Mouse (Mus musculus) heart, postnatal 0 days (tissue): ENCODE data around the gene Ppme1. TPM values are rescaled to one million over a fixed set of nuclear protein-coding genes. Genes with fewer than 3 reads are reported as not detected.
A peak's percentile ranks its signal among the peaks of the same experiment; 100 is the strongest.

Experiments used
- ATAC-seq: fragments of 200-750 bp; cut with Nextera tagmentation; 2 replicates; pipeline ENCODE4 v1.8.0; 2017; ENCODE audit warnings: low read depth, moderate number of reproducible peaks, moderate library complexity; ENCODE audit not compliant: insufficient read depth
- DNase-seq: peaks from one replicate; pipeline ENCODE4 v3.0.0-alpha.2; 2016; ENCODE audit warnings: low spot score
- H3K27ac ChIP-seq: fragments of 300-500 bp; sonication (generic); 2 replicates; pipeline ENCODE4 v1.5.1; 2014; ENCODE audit warnings: low read depth, mild to moderate bottlenecking
- H3K27me3 ChIP-seq: fragments of 300-500 bp; sonication (generic); 2 replicates; pipeline ENCODE4 v1.6.1; 2014; ENCODE audit warnings: low read length, mixed read lengths; ENCODE audit not compliant: control insufficient read depth, insufficient read depth
- H3K36me3 ChIP-seq: fragments of 300-500 bp; sonication (generic); replicated peaks from 2 replicates; pipeline ENCODE4 v1.6.1; 2014; ENCODE audit warnings: low read length, mixed read lengths; ENCODE audit not compliant: control insufficient read depth, insufficient read depth
- H3K4me1 ChIP-seq: fragments of 300-500 bp; sonication (generic); 2 replicates; pipeline ENCODE4 v1.6.1; 2014; ENCODE audit warnings: antibody characterized with exemption; ENCODE audit not compliant: control insufficient read depth, insufficient read depth
- H3K4me2 ChIP-seq: fragments of 300-500 bp; sonication (generic); 2 replicates; pipeline ENCODE4 v1.6.1; 2014; ENCODE audit warnings: low read depth, mild to moderate bottlenecking, low read length, moderate library complexity
- H3K4me3 ChIP-seq: fragments of 300-500 bp; sonication (generic); 2 replicates; pipeline ENCODE4 v1.5.1; 2014; ENCODE audit warnings: low read depth, low read length
- H3K9ac ChIP-seq: fragments of 300-500 bp; sonication (generic); replicated peaks from 2 replicates; pipeline ENCODE4 v1.6.1; 2014; ENCODE audit warnings: low read depth, low read length, mixed read lengths
- H3K9me3 ChIP-seq: fragments of 300-500 bp; sonication (generic); replicated peaks from 2 replicates; pipeline ENCODE4 v1.6.1; 2016; ENCODE audit warnings: low read length; ENCODE audit not compliant: control insufficient read depth
- CTCF ChIP-seq: IDR thresholded peaks from 2 replicates; pipeline ENCODE4 v1.5.1; 2016; ENCODE audit warnings: antibody characterized with exemption, control low read depth, low read depth
- EP300 ChIP-seq: IDR thresholded peaks from 2 replicates; pipeline ENCODE4 v1.6.1; 2016; ENCODE audit warnings: antibody characterized with exemption, low read depth
- WGBS: fragments of 180-500 bp; shearing (Covaris S2); extraction: QIAGEN DNeasy Blood & Tissue Kit; methylation state at CpG from one replicate; pipeline ENCODE4 v1.1.7; 2014; 5-methylcytosine and 5-hydroxymethylcytosine counted together
- polyA plus RNA-seq: library from polyadenylated mRNA; unstranded; fragments of >200 nt; fragmentation: Nextera tagmentation; extraction: Ambion mirVana; gene quantifications from 2 replicates; pipeline ENCODE4 v1.2.1, GENCODE M21; 2015
- total RNA-seq: library from RNA; depleted of rRNA; stranded (reverse); fragments of >200 nt; gene quantifications from 2 replicates; pipeline ENCODE4 v1.2.3, GENCODE M21; 2014; ENCODE audit warnings: low replicate concordance; rRNA removed

Gene Ppme1
- total and polyA plus RNA-seq, 2 experiments from 2014 or later, result 48.7 to 80.3 TPM

- WGBS, result 8% methylated on average over 7 of the region's 7 CpGs
- H3K27me3 ChIP-seq, result 0 out of 2 replicates have a peak, but pooled peaks cover 6% of the 10 kb centered on the region
- 0 out of 2 replicates have a peak, but pooled peaks cover 8% of the 10 kb centered on the region for H3K4me1 ChIP-seq
- TF ChIP-seq EP300 (no peak), CTCF (no peak)
- H3K4me3 ChIP-seq, result peak overlapping the region; percentile 33
- no peaks in the 10 kb centered on the region for H3K9me3 ChIP-seq
- ATAC-seq, result peak; percentile 78
- H3K36me3 ChIP-seq, result no peaks in the 10 kb centered on the region
- peak overlapping the region; percentile 66 for H3K27ac ChIP-seq
- peak; percentile 87 for DNase-seq
- H3K9ac ChIP-seq, result no peak overlapping the region
- peak overlapping the region; percentile 56 for H3K4me2 ChIP-seq
Measured at GRCm38 (mm10) chr7:100287748-100288578, 84.1 kb downstream of the Ppme1 start.

- H3K36me3 ChIP-seq, result no peaks in the 10 kb centered on the region
- TF ChIP-seq EP300 (no peak), CTCF (0 out of 2 replicates have a peak, but pooled peaks have one; percentile 19)
- ATAC-seq (peak; percentile 43), DNase-seq (no peak)
- 0 out of 2 replicates have a peak, but pooled peaks cover 6% of the 10 kb centered on the region for H3K27me3 ChIP-seq
- peak within 1 kb of the TSS; percentile 39 for H3K27ac ChIP-seq
- peak within 1 kb of the TSS; percentile 66 for H3K4me3 ChIP-seq
- H3K4me2 ChIP-seq, result peak within 1 kb of the TSS; percentile 93
- 0 out of 2 replicates have a peak, but pooled peaks cover 8% of the 10 kb centered on the region for H3K4me1 ChIP-seq
- H3K9ac ChIP-seq, result peak within 1 kb of the TSS; percentile 62
- no peaks in the 10 kb centered on the region for H3K9me3 ChIP-seq
- WGBS, result under 1% methylated on average over 48 of the region's 53 CpGs
Measured at GRCm38 (mm10) chr7:100285383-100285782, 86.7 kb downstream of the Ppme1 start, which contains the start of gene P4ha3. Gene P4ha3, plus strand, starts transcription at chr7:100285520.

DNA sequence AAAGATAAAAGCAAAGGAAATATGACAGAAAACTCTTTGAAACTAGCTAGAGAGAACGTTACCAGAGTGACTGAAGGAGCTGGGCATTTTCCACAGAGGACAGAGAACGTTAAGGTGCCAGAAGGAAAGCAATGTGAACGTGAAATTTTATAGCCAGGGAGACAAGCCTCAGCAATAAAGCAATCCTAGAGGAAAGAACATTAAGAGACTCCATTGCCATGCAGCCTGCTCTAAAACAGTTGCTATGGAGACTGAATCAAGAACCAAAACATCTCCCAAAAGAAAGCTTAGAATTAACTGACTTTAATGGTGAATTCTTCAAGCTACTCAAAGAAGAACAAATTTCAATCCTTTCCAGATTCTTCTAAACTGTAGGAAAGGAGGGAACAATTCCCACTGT lies 88.8 kb downstream of the Ppme1 start:
- DNase-seq (no peak), ATAC-seq (no peak)
- Histone ChIP-seq H3K4me1 (0 out of 2 replicates have a peak, but pooled peaks cover 8% of the 10 kb centered on the region), H3K4me2 (no peak overlapping the region), H3K4me3 (no peak overlapping the region), H3K36me3 (no peaks in the 10 kb centered on the region), H3K27ac (no peak overlapping the region), H3K27me3 (0 out of 2 replicates have a peak, but pooled peaks cover 6% of the 10 kb centered on the region), H3K9ac (no peak overlapping the region), H3K9me3 (no peaks in the 10 kb centered on the region)
- WGBS, result 69% methylated on average over 3 of the region's 3 CpGs
- TF ChIP-seq CTCF, result no peak
- TF ChIP-seq EP300, result no peak

DNA sequence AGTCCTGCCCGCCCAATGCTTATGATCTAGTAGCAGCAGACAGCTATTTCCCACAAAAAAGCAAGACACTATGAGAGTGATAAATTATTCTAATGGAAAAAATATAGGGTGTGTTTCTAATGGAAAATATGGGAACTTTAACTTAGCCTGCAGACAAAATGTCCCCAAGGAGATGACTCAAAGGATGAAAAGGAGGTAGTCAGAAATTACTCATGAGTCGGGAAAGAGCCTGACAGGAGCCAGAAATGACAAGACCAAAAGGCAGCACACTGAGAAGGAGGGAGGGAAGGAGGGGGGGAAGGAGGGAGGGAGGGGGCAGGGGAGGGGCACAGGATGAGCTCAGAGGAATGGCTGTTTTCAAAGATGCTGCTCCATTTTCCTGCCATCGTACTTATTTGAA lies 90.5 kb downstream of the Ppme1 start:
- TF ChIP-seq EP300 (no peak), CTCF (no peak)
- no peaks in the 10 kb centered on the region for H3K9me3 ChIP-seq
- no peak overlapping the region for H3K9ac ChIP-seq

DNA sequence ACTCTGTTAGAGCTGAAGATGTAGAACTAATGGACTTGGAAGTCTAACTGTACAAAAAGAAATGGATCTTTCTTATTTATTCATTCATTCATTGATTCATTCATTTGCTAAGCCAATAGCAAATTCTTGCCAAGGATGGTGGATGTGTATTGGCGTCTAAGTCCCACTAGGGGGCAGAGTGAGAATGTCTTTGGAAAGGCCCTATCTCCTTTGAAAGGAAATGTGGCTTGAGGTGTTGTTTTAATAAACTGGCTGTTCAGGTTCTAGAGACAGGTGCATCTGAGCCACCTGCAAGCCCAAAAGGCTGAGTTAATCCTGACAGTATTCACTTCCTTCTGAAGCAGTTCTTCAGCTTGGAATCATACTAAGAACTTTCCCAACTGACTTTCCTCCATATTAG lies 92.3 kb downstream of the Ppme1 start:
- no peak overlapping the region for H3K27ac ChIP-seq
- H3K4me2 ChIP-seq, result no peak overlapping the region
- no peaks in the 10 kb centered on the region for H3K36me3 ChIP-seq
- no peak overlapping the region for H3K4me3 ChIP-seq
- H3K9ac ChIP-seq, result no peak overlapping the region
- no peaks in the 10 kb centered on the region for H3K9me3 ChIP-seq
- DNase-seq (peak; percentile 74), ATAC-seq (no peak)
- TF ChIP-seq CTCF (peak; percentile 91), EP300 (no peak)
- 0% methylated on average over 1 of the region's 1 CpGs for WGBS
- 0 out of 2 replicates have a peak, but pooled peaks cover 5% of the 10 kb centered on the region for H3K27me3 ChIP-seq
- no peaks in the 10 kb centered on the region for H3K4me1 ChIP-seq

More for the DNA sequence above, 90.5 kb downstream of the Ppme1 start:
- DNase-seq, result no peak
- H3K36me3 ChIP-seq, result no peaks in the 10 kb centered on the region
- no peak for ATAC-seq
- H3K4me2 ChIP-seq, result no peak overlapping the region
- 57% methylated on average over 3 of the region's 3 CpGs for WGBS
- H3K27ac ChIP-seq, result no peak overlapping the region
- 0 out of 2 replicates have a peak, but pooled peaks cover 5% of the 10 kb centered on the region for H3K4me1 ChIP-seq
- H3K27me3 ChIP-seq, result 0 out of 2 replicates have a peak, but pooled peaks cover 6% of the 10 kb centered on the region
- no peak overlapping the region for H3K4me3 ChIP-seq

Other genes starting within 250 kb of the Ppme1 start
- gene Lipt2, start 213.0 kb downstream of the Ppme1 start, total RNA-seq, result 13.3 and 28.7 TPM in 2 replicates
- 10.4 and 10.7 TPM in 2 replicates for gene Lipt2, start 213.0 kb downstream of the Ppme1 start, polyA plus RNA-seq
- 0.99 and 33.0 TPM in 2 replicates for gene Kcne3, start 195.8 kb downstream of the Ppme1 start, total RNA-seq
- 3.3 and 4.2 TPM in 2 replicates for gene Kcne3, start 195.8 kb downstream of the Ppme1 start, polyA plus RNA-seq
- gene Pgm2l1, start 144.9 kb downstream of the Ppme1 start, total RNA-seq, result 2.6 and 3.5 TPM in 2 replicates
- 0.56 and 0.89 TPM in 2 replicates for gene Pgm2l1, start 144.9 kb downstream of the Ppme1 start, polyA plus RNA-seq
- gene P4ha3, start 86.8 kb downstream of the Ppme1 start, total RNA-seq, result 5.5 and 10.4 TPM in 2 replicates
- 1.8 and 2.4 TPM in 2 replicates for gene P4ha3, start 86.8 kb downstream of the Ppme1 start, polyA plus RNA-seq
- 6.3 and 29.8 TPM in 2 replicates for gene C2cd3, start 74 bp downstream of the Ppme1 start, total RNA-seq
- 5.5 and 6.0 TPM in 2 replicates for gene C2cd3, start 74 bp downstream of the Ppme1 start, polyA plus RNA-seq
- gene Ucp3, start 100.7 kb upstream of the Ppme1 start, total RNA-seq, result 0.12 and 15.6 TPM in 2 replicates
- 17.6 and 23.3 TPM in 2 replicates for gene Ucp3, start 100.7 kb upstream of the Ppme1 start, polyA plus RNA-seq
- gene Ucp2, start 121.0 kb upstream of the Ppme1 start, total RNA-seq, result 71.4 and 234 TPM in 2 replicates
- 339 and 342 TPM in 2 replicates for gene Ucp2, start 121.0 kb upstream of the Ppme1 start, polyA plus RNA-seq
- not detected in 2 replicates for gene Dnajb13, start 142.7 kb upstream of the Ppme1 start, total RNA-seq
- gene Dnajb13, start 142.7 kb upstream of the Ppme1 start, polyA plus RNA-seq, result 0.07 and 0.52 TPM in 2 replicates
- 4.3 and 9.0 TPM in 2 replicates for gene Coa4, start 164.8 kb upstream of the Ppme1 start, total RNA-seq
- 21.1 and 26.5 TPM in 2 replicates for gene Coa4, start 164.8 kb upstream of the Ppme1 start, polyA plus RNA-seq
- 66.0 and 87.6 TPM in 2 replicates for gene Rab6a, start 235.1 kb upstream of the Ppme1 start, total RNA-seq
- 73.8 and 78.1 TPM in 2 replicates for gene Rab6a, start 235.1 kb upstream of the Ppme1 start, polyA plus RNA-seq
- gene Mrpl48, start 236.0 kb upstream of the Ppme1 start, total RNA-seq, result 32.6 and 54.8 TPM in 2 replicates
- gene Mrpl48, start 236.0 kb upstream of the Ppme1 start, polyA plus RNA-seq, result 119 and 121 TPM in 2 replicates